Mouse (Mus musculus) kidney, adult 8-10 months (tissue): Measurements from ENCODE around the gene Dpt.

ENCODE experiments used
- DNase-seq, 2 experiments: peaks; one replicate each; pipeline ENCODE4 v3.0.0; 2022

Gene Dpt

DNA sequence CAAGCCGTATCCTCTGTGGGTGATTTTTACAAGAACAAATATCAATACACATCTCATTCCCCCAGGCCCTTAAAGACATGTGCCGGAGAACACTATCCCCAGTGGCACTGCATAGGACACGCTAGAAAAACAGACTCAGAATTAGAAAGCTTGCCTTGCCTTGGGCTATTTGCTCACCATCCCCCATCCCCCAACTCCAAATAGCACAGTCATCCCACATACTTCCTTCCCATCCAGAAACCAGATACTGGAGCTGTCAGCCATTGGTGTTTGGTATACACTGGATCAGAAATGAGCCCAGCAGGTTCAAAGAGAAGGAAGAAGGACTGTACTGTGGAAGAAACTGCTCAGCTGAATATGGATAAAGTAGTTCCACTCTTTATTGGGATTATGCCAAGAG lies 25.4 kb downstream of the Dpt start:
- DNase-seq, result no peak

DNA sequence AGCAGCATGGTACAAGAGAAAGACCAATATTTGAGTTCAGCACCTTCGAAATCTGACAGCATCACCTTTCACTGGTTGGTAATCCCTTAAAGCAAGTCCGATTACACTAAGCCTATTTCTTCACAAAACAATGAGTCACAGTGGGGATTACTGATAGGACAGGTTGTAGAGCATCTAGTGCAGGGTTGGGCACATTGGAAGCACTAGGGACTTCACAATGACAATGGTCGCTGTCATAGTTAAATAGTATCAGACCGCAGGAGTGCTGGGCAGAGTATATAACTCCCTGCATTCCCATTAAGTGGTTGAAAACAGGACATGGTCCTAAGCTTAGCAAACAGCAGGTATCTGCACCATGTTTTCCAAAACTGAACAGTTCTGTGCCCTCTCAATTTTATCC lies 25.8 kb downstream of the Dpt start:
- DNase-seq, result no peak

DNA sequence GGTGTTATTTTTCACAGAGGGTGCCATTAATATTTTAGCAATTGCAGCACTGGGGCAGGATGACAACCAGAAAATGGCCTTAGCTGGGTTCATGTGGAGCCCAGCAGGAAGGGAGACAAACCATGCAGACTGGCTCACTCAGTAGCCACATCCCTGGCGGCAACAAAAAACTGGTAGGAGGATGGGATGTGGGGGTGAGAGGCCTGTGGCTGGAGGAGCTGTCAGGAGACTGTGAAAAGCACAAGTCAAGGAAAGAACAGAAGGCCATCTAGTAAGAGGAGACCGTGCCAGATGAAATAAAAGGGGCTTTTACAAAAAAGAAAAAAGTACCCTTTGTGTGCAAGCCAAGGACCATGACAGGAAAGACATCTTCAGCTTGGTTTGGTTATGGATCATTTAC lies 28.5 kb downstream of the Dpt start:
- no peak for DNase-seq

DNA sequence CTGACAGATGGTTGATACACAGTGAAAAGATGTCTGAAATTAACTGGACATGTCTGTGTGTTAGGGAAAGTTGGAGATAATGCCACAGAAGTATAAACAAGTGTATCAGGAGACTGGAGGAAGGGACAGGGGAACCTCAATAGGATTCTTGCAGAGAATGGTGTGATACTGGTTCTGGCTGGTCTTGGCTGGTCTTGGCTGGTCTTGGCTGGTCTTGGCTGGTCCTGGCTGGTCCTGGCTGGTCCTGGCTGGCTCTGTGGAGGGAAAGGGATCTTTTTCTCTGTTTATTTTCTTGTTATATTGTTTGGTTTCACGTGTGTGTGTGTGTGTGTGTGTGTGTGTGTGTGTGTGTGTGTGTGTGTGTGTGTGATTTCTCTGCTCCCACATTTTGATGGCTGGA lies 33.4 kb downstream of the Dpt start:
- DNase-seq, result no peak

DNA sequence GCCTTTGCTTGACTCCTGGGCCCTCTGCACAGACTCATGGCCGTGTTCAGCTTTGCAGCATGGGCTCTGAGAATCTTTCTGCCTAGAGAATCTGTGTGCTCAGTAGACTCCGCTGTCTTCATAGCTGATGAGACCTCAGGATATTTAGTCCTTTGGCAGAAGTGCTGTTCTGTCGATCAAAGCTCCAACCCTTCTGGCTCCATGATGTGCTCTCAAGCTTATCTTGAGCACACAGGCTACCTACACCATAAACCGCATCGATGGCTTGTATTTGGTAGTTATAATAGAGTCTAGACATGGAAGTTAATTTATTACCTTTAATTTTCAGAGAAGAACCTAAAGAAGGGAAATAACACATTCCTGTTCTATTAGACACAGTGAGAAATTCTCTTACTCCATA lies 36.0 kb downstream of the Dpt start:
- no peak for DNase-seq

DNA sequence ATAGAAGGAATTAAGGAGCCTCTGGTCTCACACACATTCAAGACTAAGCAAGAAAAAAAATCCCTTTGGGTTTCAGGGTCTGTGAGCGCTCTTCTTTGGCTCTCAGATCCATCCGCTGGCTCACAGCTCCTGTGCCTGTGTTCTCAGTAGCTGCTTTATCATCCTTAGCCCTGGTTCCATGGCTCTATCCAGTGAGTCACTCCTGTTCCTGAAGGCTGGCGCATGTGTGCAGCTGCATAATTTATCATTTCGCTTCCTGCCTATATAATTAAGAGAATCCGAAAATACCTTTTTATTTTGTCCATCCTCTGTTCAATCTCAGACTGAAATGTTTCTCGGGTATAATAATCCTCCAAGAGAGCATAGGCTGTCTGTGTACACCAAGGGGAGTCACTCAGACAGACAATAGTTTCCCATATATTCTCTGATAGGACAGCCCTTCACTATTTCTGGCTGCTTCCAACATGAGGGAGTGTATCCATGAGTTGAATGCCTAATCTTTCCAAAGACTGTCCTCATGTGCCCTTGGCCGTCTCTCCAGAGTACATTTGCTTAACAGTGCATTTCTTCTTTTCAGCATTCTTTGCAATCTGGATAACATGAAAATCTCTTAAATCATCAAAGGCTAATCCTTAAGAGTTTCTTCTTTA lies 52.3 kb downstream of the Dpt start:
- DNase-seq, result no peak

DNA sequence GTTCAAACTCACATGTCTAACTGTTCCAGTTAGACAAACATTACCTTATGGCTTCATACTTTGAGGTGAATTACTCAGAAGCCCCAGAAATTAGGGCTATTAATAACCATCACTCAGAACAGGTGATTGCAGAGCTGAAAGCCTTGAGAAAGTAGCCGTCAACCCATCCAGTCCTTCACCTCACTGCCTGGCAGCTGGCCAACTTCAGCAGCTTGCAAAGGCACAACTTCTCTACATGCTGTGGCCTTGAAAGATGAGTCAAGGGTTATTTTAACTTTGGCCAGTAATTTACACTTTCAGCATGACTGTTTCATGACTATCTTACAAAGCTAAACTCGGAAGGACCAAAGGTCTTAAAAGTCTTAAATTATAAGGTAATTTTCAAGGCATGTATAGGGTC lies 59.3 kb downstream of the Dpt start:
- peak in 1 of 2 experiments; percentile 29 for DNase-seq

DNA sequence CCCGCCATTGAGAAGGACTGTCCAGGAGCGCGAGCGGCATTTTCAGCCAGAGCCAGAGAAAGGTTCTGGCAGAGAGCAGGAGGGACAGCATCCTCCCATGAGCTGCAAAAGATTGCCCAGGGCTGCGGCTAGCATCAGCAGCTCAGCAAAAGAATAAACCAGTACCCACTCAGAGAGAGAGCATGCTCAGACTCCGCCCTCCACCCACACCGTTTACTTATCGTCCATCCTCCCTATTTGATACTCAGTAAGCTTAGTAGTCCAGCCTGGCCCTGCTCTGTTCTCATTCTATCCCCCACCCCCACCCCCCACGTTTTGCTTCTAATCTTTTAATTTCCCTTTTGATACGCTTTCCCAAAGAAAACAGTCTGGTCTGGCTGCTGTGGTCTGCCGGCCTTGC lies 63.5 kb downstream of the Dpt start:
- no peak for DNase-seq

DNA sequence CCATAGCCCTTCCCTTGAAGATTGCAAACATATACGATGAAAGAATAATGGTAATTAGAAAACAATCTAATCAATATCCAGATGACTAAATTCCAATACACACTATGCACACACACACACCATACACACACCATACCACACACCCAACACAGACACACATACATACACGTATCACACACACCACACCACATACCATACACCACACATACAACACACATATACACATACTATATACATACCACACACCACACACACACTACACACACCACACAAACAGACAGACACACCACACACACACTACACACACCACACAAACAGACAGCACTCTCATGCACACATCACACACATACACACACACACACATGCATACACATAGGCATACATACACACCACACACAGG lies 64.3 kb downstream of the Dpt start:
- DNase-seq, result no peak

DNA sequence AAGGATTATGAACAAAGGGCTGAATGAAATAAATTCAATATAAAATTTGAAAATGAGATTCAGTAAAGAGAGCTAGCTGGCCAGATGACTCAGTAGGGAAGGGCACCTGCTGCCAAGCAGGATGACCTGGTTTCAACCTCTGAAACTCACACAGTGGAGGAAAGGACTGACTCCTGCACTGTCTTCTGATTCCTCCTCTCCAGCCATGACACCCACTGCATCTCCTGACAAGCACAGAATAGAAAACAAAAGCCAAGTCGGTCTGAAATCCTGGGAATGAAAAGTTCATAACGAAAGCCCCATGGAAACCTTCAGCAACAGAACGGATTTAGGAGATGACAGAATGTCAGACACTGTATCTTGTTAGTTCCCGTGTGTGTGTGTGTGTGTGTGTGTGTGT lies 65.1 kb downstream of the Dpt start:
- DNase-seq, result no peak

DNA sequence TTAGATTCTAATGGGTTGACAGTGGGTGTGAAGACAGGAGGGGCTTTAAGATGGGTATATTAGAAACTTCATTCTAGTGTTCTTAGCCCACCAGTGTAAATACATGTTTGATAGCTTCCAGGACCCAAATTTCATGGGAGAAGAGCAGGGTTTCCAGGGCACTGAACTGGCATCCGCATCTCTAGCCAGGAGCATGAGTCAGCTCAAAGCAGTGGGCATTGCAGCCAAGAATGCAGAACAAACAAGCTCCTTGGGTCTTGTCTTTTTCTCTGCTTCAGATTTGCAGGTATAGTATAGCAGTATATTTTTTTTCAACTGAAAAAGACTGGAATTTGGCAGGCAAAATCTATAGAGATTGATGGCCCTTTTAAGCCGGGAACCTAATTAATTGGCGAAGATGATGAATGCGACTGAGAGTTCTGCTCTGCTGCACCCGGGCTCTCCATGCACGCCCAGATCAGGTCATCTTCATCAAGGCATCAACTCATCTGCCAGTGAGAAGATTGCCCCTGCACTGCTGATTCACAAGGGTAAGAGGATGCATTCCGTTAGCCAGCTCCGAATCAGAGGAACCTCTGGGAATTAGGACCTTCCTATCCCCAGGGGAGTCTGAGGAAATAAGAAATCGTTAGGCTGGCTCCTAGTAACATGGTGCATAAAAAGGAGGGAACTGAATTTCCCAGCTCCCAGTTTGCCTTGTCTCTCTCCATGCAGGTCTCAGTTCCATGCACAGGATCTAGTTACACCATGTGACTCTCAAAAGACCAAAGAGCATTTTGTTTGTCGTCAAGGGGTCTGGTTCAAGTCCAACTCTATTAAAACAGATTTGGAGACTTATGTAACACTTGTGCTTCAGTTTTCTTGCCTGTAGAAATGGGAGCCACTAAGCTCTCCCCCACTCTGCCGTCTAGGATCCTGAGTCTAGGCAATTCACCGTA lies 66.8 kb downstream of the Dpt start:
- DNase-seq, result peak in 1 of 2 experiments; percentile 51

DNA sequence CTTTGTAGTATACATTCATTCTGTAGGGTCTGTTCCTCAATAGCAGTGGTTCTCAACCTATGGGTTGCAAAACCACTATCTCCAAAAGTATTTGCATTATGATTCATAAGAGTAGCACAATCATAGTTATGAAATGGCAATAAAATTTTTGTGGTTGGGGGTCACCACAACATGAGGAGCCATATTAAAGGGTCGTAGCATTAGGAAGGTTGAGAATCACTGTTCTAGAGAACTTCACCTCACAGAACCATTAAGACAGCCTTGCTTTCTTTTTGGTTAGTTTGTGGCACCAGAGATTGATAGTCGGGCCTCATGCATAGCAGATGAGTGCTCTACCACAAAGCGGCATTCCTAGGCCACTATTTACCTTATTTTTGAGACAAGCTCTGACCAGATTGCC lies 68.2 kb downstream of the Dpt start:
- no peak for DNase-seq

DNA sequence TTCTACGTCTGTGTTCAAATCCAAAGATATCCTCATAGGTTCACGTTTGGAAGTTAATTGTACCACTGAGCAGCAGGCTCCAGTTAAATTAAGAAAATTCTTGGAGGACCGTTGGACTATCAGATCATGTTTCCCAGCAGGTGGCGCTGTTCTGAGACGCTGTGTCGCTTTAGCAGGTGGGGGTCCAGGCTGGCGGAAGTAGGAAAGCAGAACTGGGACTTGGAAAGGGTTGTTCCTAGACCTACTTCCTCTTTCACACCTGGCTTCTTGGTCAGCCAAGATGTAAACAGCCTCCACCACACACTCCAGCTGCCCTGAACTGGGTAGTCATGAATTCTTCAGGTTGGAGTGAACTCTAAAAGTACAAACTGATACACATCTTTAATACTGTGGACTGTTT lies 74.2 kb downstream of the Dpt start:
- peak in 1 of 2 experiments; percentile 29 for DNase-seq
